Mouse (Mus musculus) embryo, embryonic 10 days (tissue): ENCODE measurements around the gene Gm3411.
"Not testable (repeated sequence)": the region's sequence is repeated elsewhere in the genome, so short reads cannot be mapped to it uniquely, and the experiment has no call there.

Experiments used
- DNase-seq: peaks from one replicate; pipeline ENCODE4 v3.0.0-alpha.2; 2015; ENCODE audit warnings: low spot score

The Gm3411 gene

GRCm38 (mm10) chr14:6286931-6287715 is at the start of gene Gm3411:
Gene Gm3411 (minus strand): TSS chr14:6287250.
- DNase-seq, result peak; percentile 39

GRCm38 (mm10) chr14:6304743-6305142 is 17.7 kb upstream of the Gm3411 start, which contains the start of gene Gm21103:
Gene Gm21103 (minus strand): TSS chr14:6304843.
- DNase-seq, result not testable (repeated sequence)

- DNase-seq, result not testable (repeated sequence)
Observed at GRCm38 (mm10) chr14:6219192-6219591, 67.9 kb downstream of the Gm3411 start, which contains the start of gene Gm21560. Gene Gm21560 (minus strand): TSS chr14:6219292.
